Mouse (Mus musculus): ENCODE data around the gene Cd300ld. TPM values are rescaled to one million over a fixed set of nuclear protein-coding genes. Genes with fewer than 3 reads are reported as not detected.

The Cd300ld gene
- polyA plus RNA-seq (2012; rRNA removed), result 0.51 and 0.94 TPM in 2 replicates

DNA sequence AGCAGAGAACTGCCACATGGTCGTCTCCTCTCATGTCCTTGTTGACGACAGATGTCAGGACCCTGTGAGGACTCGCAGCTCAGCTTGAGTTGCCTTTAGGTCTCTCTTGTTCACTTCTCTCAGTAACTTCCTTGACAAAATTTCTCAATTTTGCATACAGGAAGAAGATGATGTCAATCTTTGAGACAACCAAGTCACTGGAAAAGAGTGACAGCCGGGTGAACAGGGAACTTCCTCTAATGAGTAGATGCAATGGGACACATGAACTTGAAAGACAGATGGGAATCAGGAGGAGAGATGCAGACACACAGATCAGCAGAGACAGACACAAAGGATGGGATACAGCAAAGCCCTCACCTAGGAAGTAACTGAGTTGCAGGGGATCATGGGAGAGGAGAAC lies at the start of gene Cd300ld:
TSS of gene Cd300ld (minus strand) at position 130 of the 400 bp plus-strand sequence.

GRCm38 (mm10) chr11:115037669-115038068 lies 47.9 kb upstream of the Cd300ld start, which contains the start of gene Cd300ld5:
Gene Cd300ld5 (minus strand): TSS chr11:115037769.

GRCm38 (mm10) chr11:115026912-115027311 lies 37.2 kb upstream of the Cd300ld start, which contains the start of gene Cd300ld4:
Gene Cd300ld4 (minus strand): TSS chr11:115027012.

DNA sequence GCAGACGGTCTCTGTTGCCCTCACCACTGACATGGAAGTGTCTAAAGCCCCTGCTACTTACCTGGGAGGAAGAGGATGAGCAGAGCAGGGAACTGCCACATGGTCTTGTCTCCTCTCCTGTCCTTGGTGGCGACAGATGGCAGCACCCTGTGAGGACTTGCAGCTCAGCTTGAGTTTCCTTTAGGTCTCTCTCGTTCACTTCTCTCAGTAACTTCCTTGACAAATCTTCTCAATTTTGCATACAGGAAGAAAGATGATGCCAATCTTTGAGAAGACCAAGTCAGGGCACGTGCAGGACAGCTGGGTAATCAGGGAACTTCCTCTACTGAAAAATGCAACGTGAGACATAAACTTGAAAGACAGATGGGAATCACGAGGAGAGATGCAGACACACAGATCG lies 26.4 kb upstream of the Cd300ld start, which contains the start of gene Cd300ld2:
TSS of gene Cd300ld2 (minus strand) at position 101 of the 400 bp plus-strand sequence.

DNA sequence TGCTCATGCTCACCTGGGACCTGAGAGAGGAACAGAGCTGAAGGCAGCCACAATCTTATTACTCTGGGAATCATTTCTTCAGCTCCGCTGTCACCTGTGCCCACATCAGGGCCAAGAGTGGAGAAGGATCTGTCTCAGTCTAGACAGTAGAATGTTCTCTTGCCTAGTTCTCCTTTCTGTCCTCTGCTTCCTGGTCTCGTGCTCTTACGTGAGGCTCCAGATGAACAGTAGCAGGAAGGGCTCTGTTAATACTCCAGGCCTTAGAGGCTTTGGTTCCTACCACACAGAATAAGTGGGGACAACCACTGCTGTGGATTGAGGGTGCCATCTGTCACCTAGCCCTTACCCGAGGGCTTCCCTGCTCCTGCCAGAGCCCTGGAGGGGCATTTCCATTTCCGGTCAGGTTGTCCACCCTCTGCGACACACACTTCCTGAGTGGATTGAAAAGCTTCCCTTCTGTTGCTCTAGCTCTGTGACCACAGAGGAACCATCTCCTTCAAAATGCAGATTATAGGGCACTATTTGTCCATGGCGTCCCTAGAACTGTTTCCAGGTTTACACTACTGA lies 11.8 kb upstream of the Cd300ld start, which contains the start of gene Cd300c2:
TSS of gene Cd300c2 (minus strand) at position 407 of the 567 bp plus-strand sequence.

GRCm38 (mm10) chr11:114968752-114969207 lies 20.9 kb downstream of the Cd300ld start, which contains the start of gene Cd300c:
Gene Cd300c (minus strand): TSS chr11:114969157.

GRCm38 (mm10) chr11:114934144-114934543 lies 55.6 kb downstream of the Cd300ld start, which contains the start of gene Cd300lb:
Gene Cd300lb (minus strand): TSS chr11:114934386.

Other genes starting within 250 kb of the Cd300ld start
- gene Kif19a, start 224.5 kb downstream of the Cd300ld start, polyA plus RNA-seq (2012; rRNA removed), result 1.3 and 1.8 TPM in 2 replicates
- 0.42 and 0.68 TPM in 2 replicates for gene Btbd17, start 194.0 kb downstream of the Cd300ld start, polyA plus RNA-seq (2012; rRNA removed)
- 0.14 TPM in 1 of 2 replicates, not detected in the other for gene Gpr142, start 191.0 kb downstream of the Cd300ld start, polyA plus RNA-seq (2012; rRNA removed)
- 3.5 and 4.7 TPM in 2 replicates for gene Gprc5c, start 138.8 kb downstream of the Cd300ld start, polyA plus RNA-seq (2012; rRNA removed)
- 0.69 and 0.76 TPM in 2 replicates for gene Cd300a, start 99.9 kb downstream of the Cd300ld start, polyA plus RNA-seq (2012; rRNA removed)
- 0.66 and 1.1 TPM in 2 replicates for gene Cd300lb, start 55.5 kb downstream of the Cd300ld start, polyA plus RNA-seq (2012; rRNA removed)
- not detected in 2 replicates for gene Cd300c, start 20.8 kb downstream of the Cd300ld start, polyA plus RNA-seq (2012; rRNA removed)
- 3.8 and 4.0 TPM in 2 replicates for gene Cd300c2, start 12.0 kb upstream of the Cd300ld start, polyA plus RNA-seq (2012; rRNA removed)
- gene Cd300ld2, start 26.3 kb upstream of the Cd300ld start, polyA plus RNA-seq (2012; rRNA removed), result 0.22 and 0.43 TPM in 2 replicates
- 0.62 and 1.0 TPM in 2 replicates for gene Cd300ld4, start 37.1 kb upstream of the Cd300ld start, polyA plus RNA-seq (2012; rRNA removed)
- gene Cd300ld5, start 47.8 kb upstream of the Cd300ld start, polyA plus RNA-seq (2012; rRNA removed), result 1.6 and 2.2 TPM in 2 replicates
- gene Cd300ld3, start 58.5 kb upstream of the Cd300ld start, polyA plus RNA-seq (2012; rRNA removed), result 4.1 and 14.8 TPM in 2 replicates
- gene Cd300e, start 72.3 kb upstream of the Cd300ld start, polyA plus RNA-seq (2012; rRNA removed), result 0.67 and 0.96 TPM in 2 replicates
- 2.8 and 3.3 TPM in 2 replicates for gene Rab37, start 101.5 kb upstream of the Cd300ld start, polyA plus RNA-seq (2012; rRNA removed)
- gene Cd300lf, start 144.1 kb upstream of the Cd300ld start, polyA plus RNA-seq (2012; rRNA removed), result 1.9 and 2.3 TPM in 2 replicates
- gene Slc9a3r1, start 173.4 kb upstream of the Cd300ld start, polyA plus RNA-seq (2012; rRNA removed), result 199 and 208 TPM in 2 replicates
- gene Tmem104, start 197.6 kb upstream of the Cd300ld start, polyA plus RNA-seq (2012; rRNA removed), result 12.2 and 12.5 TPM in 2 replicates
- 20.6 and 29.8 TPM in 2 replicates for gene Nat9, start 197.9 kb upstream of the Cd300ld start, polyA plus RNA-seq (2012; rRNA removed)

Measured in colon, adult 2 months (tissue).